Mouse (Mus musculus) kidney, adult 2 months (tissue): Measurements from ENCODE around the gene Tceal9.

ENCODE experiments used
- CTCF ChIP-seq: fragments of 200-500 bp; conservative IDR thresholded peaks from 2 replicates; pipeline ENCODE4 v1.5.1; 2011; ENCODE audit warnings: low read depth, mild to moderate bottlenecking, control low read depth, low read length, moderate library complexity, mixed read lengths; ENCODE audit not compliant: insufficient read depth, insufficient read length
- POLR2A ChIP-seq: fragments of 200-500 bp; IDR thresholded peaks from one replicate; pipeline ENCODE4 v1.6.1; 2011; ENCODE audit warnings: low read depth, low read length, control low read depth

DNA sequence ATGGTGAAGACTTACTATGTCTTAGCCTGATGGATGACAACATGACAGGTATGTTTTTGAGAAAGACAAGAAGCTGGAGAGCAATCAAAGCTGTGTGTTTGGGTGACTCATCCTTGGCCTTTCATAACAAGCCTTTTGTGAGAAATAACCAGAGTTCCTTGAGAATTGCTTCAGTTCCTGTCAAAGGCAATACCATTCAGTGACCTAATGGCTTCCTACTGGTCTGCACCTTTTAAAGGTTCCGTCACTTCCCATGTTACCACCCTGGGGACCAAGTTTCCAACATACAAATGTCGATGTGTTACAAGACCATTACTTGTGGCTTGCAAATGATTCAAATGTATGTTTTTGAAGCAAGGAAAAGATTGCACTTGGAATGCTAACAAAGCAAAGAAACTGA, 1.7 kb upstream of the Tceal9 start:
- no peak for TF ChIP-seq POLR2A
- no peak for TF ChIP-seq CTCF
